Mouse (Mus musculus) gastrocnemius, postnatal 14 days (tissue): ENCODE measurements around the gene Als2cl. TPM values are rescaled to one million over a fixed set of nuclear protein-coding genes. Genes with fewer than 3 reads are reported as not detected.

Experiments used
- DNase-seq: peaks from one replicate; pipeline ENCODE4 v3.0.0; 2021; ENCODE audit warnings: mixed read lengths
- intact Hi-C: fragments of 180-260 bp; cut with DNase I; formaldehyde crosslinking; loops from one replicate; pipeline ENCODE4 v1.15.1; 2025; ENCODE audit warnings: low total_unique reads
- microRNA-seq, 2 experiments: library from miRNA; unstranded; fragments of <30 nt; microRNA quantifications; one replicate each; pipeline ENCODE4 v1.2.0; 2021
- total RNA-seq, 2 experiments: library from RNA; stranded (reverse); gene quantifications; 2 replicates each; pipeline ENCODE4 v1.2.3; 2021

Gene Als2cl
- total RNA-seq, 2 experiments from 2014 or later: 4.0 to 9.5 TPM

DNA sequence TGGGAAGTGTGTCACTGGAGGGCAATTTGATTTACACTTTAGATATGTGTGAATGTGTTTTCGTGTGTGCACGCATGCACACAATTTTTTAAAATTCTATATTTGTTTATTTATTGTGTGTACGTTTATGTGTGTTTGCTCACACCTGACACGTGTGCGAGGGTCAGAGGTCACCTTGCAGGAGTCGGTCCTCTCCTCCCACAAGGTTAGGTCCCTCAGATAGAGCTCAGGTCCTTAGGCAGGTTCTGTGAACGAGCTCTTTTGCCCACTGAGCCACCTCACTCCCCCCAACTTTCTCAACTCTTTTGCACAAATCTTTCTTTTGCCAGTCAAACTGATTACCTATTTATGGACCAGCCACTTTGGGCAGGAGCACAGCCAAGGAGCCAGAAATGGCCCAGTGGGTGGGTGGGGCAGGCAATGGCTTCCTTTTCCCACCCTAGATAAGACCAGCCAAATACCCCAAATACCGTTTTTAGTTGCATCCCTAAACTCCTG is 69.2 kb downstream of the Als2cl start:
- intact Hi-C loops: no loop called here

DNA sequence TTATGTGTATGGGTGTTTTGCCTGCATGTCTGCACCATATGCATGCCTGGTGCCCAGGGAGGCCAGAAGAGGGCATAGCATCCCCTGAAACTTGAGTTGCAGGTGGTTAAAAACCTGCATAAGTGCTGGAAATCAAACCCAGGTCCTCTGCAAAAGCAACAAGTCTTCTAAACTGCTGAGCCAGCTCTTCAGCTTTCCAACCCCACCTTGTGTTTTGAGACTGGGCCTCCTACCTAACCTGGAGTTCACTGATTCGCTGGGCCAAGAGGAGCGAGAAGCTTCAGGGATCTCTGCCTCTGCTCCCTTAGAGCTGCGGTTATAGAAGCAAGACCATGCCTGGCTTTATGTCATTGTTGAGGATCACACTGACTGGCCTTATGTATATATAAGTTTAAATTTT is 70.4 kb downstream of the Als2cl start:
- intact Hi-C loops: no loop called here
- no peak for DNase-seq

More for the DNA sequence above, 69.2 kb downstream of the Als2cl start:
- no peak for DNase-seq

Small RNA genes within 50 kb of the gene (microRNA-seq; reads per million reads assigned to microRNA genes)
- 0 reads per million in 2 experiments for gene Gm24269

Other genes starting within 250 kb of the Als2cl start
- gene Nbeal2, start 225.7 kb upstream of the Als2cl start, total RNA-seq: 1 to 10 TPM; 2.5 to 4.1 TPM
- gene Ccdc12, start 223.4 kb upstream of the Als2cl start, total RNA-seq: 10 to 100 TPM; 46.4 to 52.6 TPM
- gene Myl3, start 138.0 kb upstream of the Als2cl start, total RNA-seq: 100 to 1,000 TPM; 358 to 691 TPM
- gene Pth1r, start 132.7 kb upstream of the Als2cl start, total RNA-seq: 1 to 10 TPM; 2.7 to 4.3 TPM
- not detected for gene Prss42, start 81.7 kb upstream of the Als2cl start, total RNA-seq
- gene Prss44, start 65.9 kb upstream of the Als2cl start, total RNA-seq: not detected
- gene Prss43, start 53.2 kb upstream of the Als2cl start, total RNA-seq: not detected
- gene Prss45, start 45.3 kb upstream of the Als2cl start, total RNA-seq: not detected
- gene Prss46, start 35.4 kb upstream of the Als2cl start, total RNA-seq: not detected
- gene Prss50, start 21.9 kb upstream of the Als2cl start, total RNA-seq: not detected
- gene Tmie, start 243 bp downstream of the Als2cl start, total RNA-seq: under 1 TPM; 0.55 to 0.62 TPM
- gene Fam240a, start 37.0 kb downstream of the Als2cl start, total RNA-seq: 1 to 10 TPM in 1 of 2 experiments, under 1 TPM in 1; 0.78 to 2.6 TPM
- not detected for gene Tdgf1, start 66.3 kb downstream of the Als2cl start, total RNA-seq
- gene Lrrc2, start 71.7 kb downstream of the Als2cl start, total RNA-seq: 10 to 100 TPM; 23.7 to 24.1 TPM
- 1 to 10 TPM; 1.2 to 1.3 TPM for gene Rtp3, start 110.7 kb downstream of the Als2cl start, total RNA-seq
- under 1 TPM; 0.24 to 0.27 TPM for gene Ltf, start 139.4 kb downstream of the Als2cl start, total RNA-seq
- gene Ccrl2, start 177.6 kb downstream of the Als2cl start, total RNA-seq: 1 to 10 TPM; 3.5 to 3.6 TPM
- 10 to 100 TPM; 60.2 to 63.7 TPM for gene Lrrfip2, start 237.7 kb downstream of the Als2cl start, total RNA-seq